Mouse (Mus musculus) hindbrain, embryonic 15.5 days (tissue): ENCODE measurements around the gene Gm17657. TPM values are rescaled to one million over a fixed set of nuclear protein-coding genes. Genes with fewer than 3 reads are reported as not detected.
"Not testable (repeated sequence)": the region's sequence is repeated elsewhere in the genome, so short reads cannot be mapped to it uniquely, and the experiment has no call there.

Experiments
- ATAC-seq: fragments of 200-750 bp; cut with Nextera tagmentation; 2 replicates; pipeline ENCODE4 v1.8.0; 2017; ENCODE audit warnings: low read depth, moderate number of reproducible peaks, moderate TSS enrichment; ENCODE audit not compliant: low FRiP score
- H3K27ac ChIP-seq: fragments of 300-500 bp; sonication (generic); replicated peaks from 2 replicates; pipeline ENCODE4 v1.5.1; 2015; ENCODE audit warnings: mild to moderate bottlenecking, inconsistent platforms
- H3K27me3 ChIP-seq: fragments of 300-500 bp; sonication (generic); 2 replicates; pipeline ENCODE4 v1.6.1; 2015; ENCODE audit warnings: control low read depth, inconsistent platforms
- H3K36me3 ChIP-seq: fragments of 300-500 bp; sonication (generic); 2 replicates; pipeline ENCODE4 v1.6.1; 2015; ENCODE audit warnings: control low read depth, inconsistent platforms
- H3K4me1 ChIP-seq: fragments of 300-500 bp; sonication (generic); replicated peaks from 2 replicates; pipeline ENCODE4 v1.6.1; 2015; ENCODE audit warnings: control low read depth, inconsistent platforms
- H3K4me2 ChIP-seq: fragments of 300-500 bp; sonication (generic); 2 replicates; pipeline ENCODE4 v1.6.1; 2015; ENCODE audit warnings: moderate library complexity, mild to moderate bottlenecking, inconsistent platforms
- H3K4me3 ChIP-seq: fragments of 300-500 bp; sonication (generic); 2 replicates; pipeline ENCODE4 v1.5.1; 2015; ENCODE audit warnings: mild to moderate bottlenecking, inconsistent platforms
- H3K9ac ChIP-seq: fragments of 300-500 bp; sonication (generic); 2 replicates; pipeline ENCODE4 v1.6.1; 2015; ENCODE audit warnings: inconsistent platforms
- H3K9me3 ChIP-seq: fragments of 300-500 bp; sonication (generic); 2 replicates; pipeline ENCODE4 v1.6.1; 2016; ENCODE audit warnings: control low read depth, inconsistent platforms
- WGBS: fragments of 180-500 bp; shearing (Covaris S2); methylation state at CpG from one replicate; pipeline ENCODE4 v1.1.7; 2015; 5-methylcytosine and 5-hydroxymethylcytosine counted together
- polyA plus RNA-seq: library from polyadenylated mRNA; unstranded; fragments of >200 nt; fragmentation: Nextera tagmentation; extraction: Ambion mirVana; gene quantifications from 2 replicates; pipeline ENCODE4 v1.2.1, GENCODE M21; 2015

Gene Gm17657
- polyA plus RNA-seq, 1 experiment from 2014 or later, result not detected

GRCm38 (mm10) chr17:29497481-29497880 lies 52.0 kb downstream of the Gm17657 start:
- not testable (repeated sequence) for H3K9me3 ChIP-seq, H3K4me3 ChIP-seq, H3K27me3 ChIP-seq, H3K27ac ChIP-seq, H3K4me2 ChIP-seq, H3K36me3 ChIP-seq, ATAC-seq, H3K9ac ChIP-seq
- peaks cover 15% of the 10 kb centered on the region for H3K4me1 ChIP-seq
- 55% methylated on average over 1 of the region's 1 CpGs for WGBS

- peaks cover 4% of the 10 kb centered on the region; the same call in 1 of the 2 replicates for H3K36me3 ChIP-seq
- no peak overlapping the region for H3K9ac ChIP-seq
- no peaks in the 10 kb centered on the region for H3K27me3 ChIP-seq
- H3K4me3 ChIP-seq, result no peak overlapping the region
- 93% methylated on average over 3 of the region's 3 CpGs for WGBS
- H3K4me1 ChIP-seq, result peaks cover 19% of the 10 kb centered on the region
- H3K4me2 ChIP-seq, result no peak overlapping the region
- no peak overlapping the region for H3K27ac ChIP-seq
- no peak for ATAC-seq
- no peaks in the 10 kb centered on the region for H3K9me3 ChIP-seq
These were observed 52.4 kb downstream of the Gm17657 start for GRCm38 (mm10) chr17:29497071-29497354.

- H3K4me1 ChIP-seq, result peaks cover 23% of the 10 kb centered on the region
These were observed 53.0 kb downstream of the Gm17657 start for GRCm38 (mm10) chr17:29496211-29497070.

GRCm38 (mm10) chr17:29494732-29495076 lies 54.7 kb downstream of the Gm17657 start:
- peaks cover 23% of the 10 kb centered on the region for H3K4me1 ChIP-seq
- H3K4me2 ChIP-seq, result no peak overlapping the region
- H3K9ac ChIP-seq, result no peak overlapping the region
- no peaks in the 10 kb centered on the region for H3K27me3 ChIP-seq
- no peak for ATAC-seq
- WGBS, result 55% methylated on average over 7 of the region's 8 CpGs
- no peak overlapping the region for H3K4me3 ChIP-seq
- H3K27ac ChIP-seq, result no peak overlapping the region
- peaks cover 4% of the 10 kb centered on the region; the same call in 1 of the 2 replicates for H3K36me3 ChIP-seq
- H3K9me3 ChIP-seq, result no peaks in the 10 kb centered on the region

More at GRCm38 (mm10) chr17:29496211-29497070, 53.0 kb downstream of the Gm17657 start:
- Histone ChIP-seq H3K36me3 (peaks cover 4% of the 10 kb centered on the region; the same call in 1 of the 2 replicates), H3K4me2 (no peak overlapping the region), H3K27ac (no peak overlapping the region), H3K4me3 (no peak overlapping the region), H3K9ac (no peak overlapping the region), H3K9me3 (no peaks in the 10 kb centered on the region), H3K27me3 (no peaks in the 10 kb centered on the region)
- WGBS, result 80% methylated on average over 6 of the region's 6 CpGs
- ATAC-seq, result no peak

GRCm38 (mm10) chr17:29494062-29494731 lies 55.2 kb downstream of the Gm17657 start:
- H3K27ac ChIP-seq, result no peak overlapping the region
- peaks cover 25% of the 10 kb centered on the region for H3K4me1 ChIP-seq
- H3K9me3 ChIP-seq, result no peaks in the 10 kb centered on the region
- H3K27me3 ChIP-seq, result no peaks in the 10 kb centered on the region
- H3K9ac ChIP-seq, result no peak overlapping the region
- no peak overlapping the region for H3K4me3 ChIP-seq
- 64% methylated on average over 10 of the region's 10 CpGs for WGBS
- ATAC-seq, result no peak
- H3K36me3 ChIP-seq, result peaks cover 4% of the 10 kb centered on the region; the same call in 1 of the 2 replicates
- H3K4me2 ChIP-seq, result no peak overlapping the region

- no peak overlapping the region for H3K4me3 ChIP-seq
These were observed 55.9 kb downstream of the Gm17657 start for GRCm38 (mm10) chr17:29493461-29493980.

GRCm38 (mm10) chr17:29492269-29493191 lies 56.9 kb downstream of the Gm17657 start:
- peak overlapping the region; percentile 89; the same call in 1 of the 2 replicates for H3K27ac ChIP-seq
- 2% methylated on average over 22 of the region's 22 CpGs for WGBS

More at GRCm38 (mm10) chr17:29493461-29493980, 55.9 kb downstream of the Gm17657 start:
- Histone ChIP-seq H3K27ac (no peak overlapping the region), H3K36me3 (peaks cover 4% of the 10 kb centered on the region; the same call in 1 of the 2 replicates), H3K27me3 (no peaks in the 10 kb centered on the region), H3K9me3 (no peaks in the 10 kb centered on the region), H3K9ac (no peak overlapping the region), H3K4me1 (peaks cover 31% of the 10 kb centered on the region), H3K4me2 (peak overlapping the region; percentile 85)
- no peak for ATAC-seq
- WGBS, result 68% methylated on average over 11 of the region's 11 CpGs

GRCm38 (mm10) chr17:29491591-29492268 lies 57.7 kb downstream of the Gm17657 start:
- 0 out of 2 replicates have a peak, but pooled peaks have one; percentile 4 for ATAC-seq

More at GRCm38 (mm10) chr17:29492269-29493191, 56.9 kb downstream of the Gm17657 start:
- no peak for ATAC-seq
- Histone ChIP-seq H3K36me3 (peaks cover 4% of the 10 kb centered on the region; the same call in 1 of the 2 replicates), H3K9ac (peak overlapping the region; percentile 76), H3K4me1 (peaks cover 32% of the 10 kb centered on the region), H3K27me3 (no peaks in the 10 kb centered on the region), H3K4me3 (peak overlapping the region; percentile 90), H3K9me3 (no peaks in the 10 kb centered on the region), H3K4me2 (peak overlapping the region; percentile 85)

GRCm38 (mm10) chr17:29490713-29491581 lies 58.5 kb downstream of the Gm17657 start, which contains the start of gene Pim1:
Gene Pim1 (plus strand): TSS chr17:29490753.
- ATAC-seq, result peak; percentile 59
- under 1% methylated on average over 89 of the region's 99 CpGs for WGBS
- peaks cover 4% of the 10 kb centered on the region; the same call in 1 of the 2 replicates for H3K36me3 ChIP-seq
- peaks cover 32% of the 10 kb centered on the region for H3K4me1 ChIP-seq
- H3K27me3 ChIP-seq, result no peaks in the 10 kb centered on the region
- H3K9ac ChIP-seq, result peak within 1 kb of the TSS; percentile 76
- peak within 1 kb of the TSS; percentile 90 for H3K4me3 ChIP-seq
- H3K27ac ChIP-seq, result peak within 1 kb of the TSS; percentile 89
- peak within 1 kb of the TSS; percentile 85 for H3K4me2 ChIP-seq
- H3K9me3 ChIP-seq, result no peaks in the 10 kb centered on the region

More at GRCm38 (mm10) chr17:29491591-29492268, 57.7 kb downstream of the Gm17657 start:
- H3K4me2 ChIP-seq, result peak overlapping the region; percentile 85
- H3K27me3 ChIP-seq, result no peaks in the 10 kb centered on the region
- WGBS, result under 1% methylated on average over 48 of the region's 48 CpGs
- H3K4me1 ChIP-seq, result peaks cover 32% of the 10 kb centered on the region
- H3K27ac ChIP-seq, result peak overlapping the region; percentile 89
- peak overlapping the region; percentile 90 for H3K4me3 ChIP-seq
- peak overlapping the region; percentile 76 for H3K9ac ChIP-seq
- H3K36me3 ChIP-seq, result peaks cover 4% of the 10 kb centered on the region; the same call in 1 of the 2 replicates
- no peaks in the 10 kb centered on the region for H3K9me3 ChIP-seq
